Mouse (Mus musculus): ENCODE data around the gene Sik1.

DNA sequence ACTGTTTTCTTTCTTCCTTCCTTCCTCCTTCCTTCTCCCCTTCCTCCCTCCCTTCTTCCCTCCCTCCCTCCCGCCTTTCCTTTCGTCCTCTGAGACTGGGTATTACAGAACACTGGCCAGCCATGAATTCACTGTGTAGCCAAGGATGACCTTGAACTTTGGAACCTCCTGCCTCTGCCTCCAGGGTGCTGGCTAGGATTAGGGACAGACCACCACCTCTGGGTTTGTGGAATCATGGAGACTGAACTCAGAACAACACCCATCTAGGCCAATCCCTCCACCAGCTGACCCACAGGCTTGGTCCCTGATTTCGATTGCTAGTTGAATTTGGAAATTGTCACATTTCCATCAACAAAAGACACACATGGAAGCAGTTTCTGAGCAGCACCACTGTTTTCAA lies 49.1 kb downstream of the Sik1 start:
- TF ChIP-seq ZC3H11A (IDR thresholded peaks at IDR 0.05; ENCODE audit: borderline replicate concordance, low read depth, low read length) (no peak), CHD2 (IDR thresholded peaks at IDR 0.05; ENCODE audit: low read depth, low read length) (no peak; the same call in 1 of the 2 replicates)

Measured in ES-E14 (cell line).